Mouse (Mus musculus) heart, postnatal 0 days (tissue): Measurements from ENCODE around the gene Tsr1. TPM values are rescaled to one million over a fixed set of nuclear protein-coding genes. Genes with fewer than 3 reads are reported as not detected.

Source experiments
- ATAC-seq: fragments of 200-750 bp; cut with Nextera tagmentation; 2 replicates; pipeline ENCODE4 v1.8.0; 2017; ENCODE audit warnings: low read depth, moderate number of reproducible peaks, moderate library complexity; ENCODE audit not compliant: insufficient read depth
- DNase-seq: peaks from one replicate; pipeline ENCODE4 v3.0.0-alpha.2; 2016; ENCODE audit warnings: low spot score
- H3K27ac ChIP-seq: fragments of 300-500 bp; sonication (generic); 2 replicates; pipeline ENCODE4 v1.5.1; 2014; ENCODE audit warnings: low read depth, mild to moderate bottlenecking
- H3K27me3 ChIP-seq: fragments of 300-500 bp; sonication (generic); 2 replicates; pipeline ENCODE4 v1.6.1; 2014; ENCODE audit warnings: low read length, mixed read lengths; ENCODE audit not compliant: control insufficient read depth, insufficient read depth
- H3K36me3 ChIP-seq: fragments of 300-500 bp; sonication (generic); replicated peaks from 2 replicates; pipeline ENCODE4 v1.6.1; 2014; ENCODE audit warnings: low read length, mixed read lengths; ENCODE audit not compliant: control insufficient read depth, insufficient read depth
- H3K4me1 ChIP-seq: fragments of 300-500 bp; sonication (generic); 2 replicates; pipeline ENCODE4 v1.6.1; 2014; ENCODE audit warnings: antibody characterized with exemption; ENCODE audit not compliant: control insufficient read depth, insufficient read depth
- H3K4me2 ChIP-seq: fragments of 300-500 bp; sonication (generic); 2 replicates; pipeline ENCODE4 v1.6.1; 2014; ENCODE audit warnings: low read depth, mild to moderate bottlenecking, low read length, moderate library complexity
- H3K4me3 ChIP-seq: fragments of 300-500 bp; sonication (generic); 2 replicates; pipeline ENCODE4 v1.5.1; 2014; ENCODE audit warnings: low read depth, low read length
- H3K9ac ChIP-seq: fragments of 300-500 bp; sonication (generic); replicated peaks from 2 replicates; pipeline ENCODE4 v1.6.1; 2014; ENCODE audit warnings: low read depth, low read length, mixed read lengths
- H3K9me3 ChIP-seq: fragments of 300-500 bp; sonication (generic); replicated peaks from 2 replicates; pipeline ENCODE4 v1.6.1; 2016; ENCODE audit warnings: low read length; ENCODE audit not compliant: control insufficient read depth
- CTCF ChIP-seq: IDR thresholded peaks from 2 replicates; pipeline ENCODE4 v1.5.1; 2016; ENCODE audit warnings: antibody characterized with exemption, control low read depth, low read depth
- EP300 ChIP-seq: IDR thresholded peaks from 2 replicates; pipeline ENCODE4 v1.6.1; 2016; ENCODE audit warnings: antibody characterized with exemption, low read depth
- WGBS: fragments of 180-500 bp; shearing (Covaris S2); extraction: QIAGEN DNeasy Blood & Tissue Kit; methylation state at CpG from one replicate; pipeline ENCODE4 v1.1.7; 2014; 5-methylcytosine and 5-hydroxymethylcytosine counted together
- polyA plus RNA-seq: library from polyadenylated mRNA; unstranded; fragments of >200 nt; fragmentation: Nextera tagmentation; extraction: Ambion mirVana; gene quantifications from 2 replicates; pipeline ENCODE4 v1.2.1, GENCODE M21; 2015
- total RNA-seq: library from RNA; depleted of rRNA; stranded (reverse); fragments of >200 nt; gene quantifications from 2 replicates; pipeline ENCODE4 v1.2.3, GENCODE M21; 2014; ENCODE audit warnings: low replicate concordance

The Tsr1 gene
- total and polyA plus RNA-seq, 2 experiments from 2014 or later, result 13.3 to 17.5 TPM

DNA sequence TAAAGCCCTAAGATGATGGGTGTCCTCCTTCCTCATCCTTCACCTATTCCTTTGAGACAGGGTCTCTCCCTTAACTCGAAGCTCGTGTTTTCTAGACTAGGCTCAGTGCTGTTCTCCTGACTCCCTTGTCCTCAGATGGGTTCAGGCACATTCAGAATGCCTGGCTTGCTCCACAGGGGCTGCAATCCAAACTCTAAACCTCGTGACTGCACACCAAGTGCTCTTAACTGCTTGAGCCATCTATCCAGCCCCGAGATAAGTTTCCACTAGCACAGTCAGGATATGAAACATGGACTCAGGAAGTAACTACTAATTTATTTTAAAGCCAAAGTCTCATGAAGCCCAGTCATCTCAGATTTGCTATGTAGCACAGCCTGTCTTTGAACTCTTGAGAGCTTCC, 27.3 kb upstream of the Tsr1 start:
- H3K9me3 ChIP-seq, result no peaks in the 10 kb centered on the region
- H3K4me3 ChIP-seq, result no peak overlapping the region
- H3K4me2 ChIP-seq, result no peak overlapping the region
- ATAC-seq (no peak), DNase-seq (no peak)
- no peaks in the 10 kb centered on the region for H3K36me3 ChIP-seq
- H3K4me1 ChIP-seq, result no peaks in the 10 kb centered on the region
- no peak for TF ChIP-seq EP300
- no peak for TF ChIP-seq CTCF
- H3K9ac ChIP-seq, result no peak overlapping the region
- no peak overlapping the region for H3K27ac ChIP-seq
- H3K27me3 ChIP-seq, result no peaks in the 10 kb centered on the region
- WGBS, result 66% methylated on average over 4 of the region's 4 CpGs

DNA sequence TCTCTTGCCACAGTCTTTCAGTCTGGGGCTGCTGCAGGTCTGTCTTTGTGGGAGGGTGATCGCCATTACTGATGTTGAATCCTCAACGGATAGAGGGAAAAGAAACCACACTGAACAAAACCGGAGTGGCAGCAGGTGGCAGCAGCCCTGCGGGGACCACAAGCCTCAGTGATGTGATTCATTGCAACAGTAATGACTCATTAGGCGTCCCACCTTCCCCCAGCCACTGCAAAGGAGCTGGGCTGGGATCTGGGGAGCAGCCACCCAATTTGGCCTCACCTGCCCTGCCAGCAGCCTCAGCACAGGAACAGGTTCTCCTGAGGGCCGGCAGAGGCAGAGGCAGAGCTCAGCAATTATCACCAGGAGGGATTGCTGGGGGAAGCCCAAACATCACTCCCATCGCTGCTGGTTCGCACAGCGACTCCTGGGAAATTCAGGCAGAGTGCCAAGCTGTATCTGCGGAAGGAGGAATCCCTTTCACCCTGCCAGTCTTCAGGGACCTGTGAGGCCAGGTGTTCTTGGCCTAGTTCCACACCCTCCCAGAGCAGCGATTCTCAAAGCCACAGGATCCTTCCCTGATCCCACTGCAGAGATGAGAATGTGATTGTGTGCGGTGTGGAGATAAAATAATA, 26.8 kb upstream of the Tsr1 start:
- Histone ChIP-seq H3K9ac (no peak overlapping the region), H3K4me1 (no peaks in the 10 kb centered on the region), H3K4me2 (no peak overlapping the region), H3K4me3 (no peak overlapping the region), H3K36me3 (no peaks in the 10 kb centered on the region), H3K27ac (no peak overlapping the region), H3K9me3 (no peaks in the 10 kb centered on the region), H3K27me3 (no peaks in the 10 kb centered on the region)
- DNase-seq (no peak), ATAC-seq (no peak)
- no peak for TF ChIP-seq EP300
- TF ChIP-seq CTCF, result peak; percentile 31
- 24% methylated on average over 12 of the region's 12 CpGs for WGBS

DNA sequence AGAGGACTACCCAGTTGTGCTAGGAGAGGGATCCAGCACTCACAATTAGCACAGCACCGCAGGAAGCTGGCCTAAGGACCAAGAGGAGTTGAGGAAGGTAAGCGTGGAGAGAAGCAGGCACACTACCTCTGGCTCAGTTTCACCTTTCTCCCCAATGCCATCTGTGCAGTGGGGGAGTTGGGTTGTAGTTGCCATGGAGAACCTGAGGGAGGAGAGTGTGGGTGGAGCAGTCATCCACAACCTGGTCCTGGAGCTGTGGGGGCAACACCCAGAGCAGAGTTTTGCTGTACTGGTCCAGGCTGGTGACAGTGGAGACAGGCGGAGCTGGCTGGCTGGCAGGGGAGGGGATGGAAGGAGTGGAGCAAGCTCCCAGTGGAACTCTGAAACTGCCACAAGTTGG, 23.2 kb upstream of the Tsr1 start:
- no peak for ATAC-seq

DNA sequence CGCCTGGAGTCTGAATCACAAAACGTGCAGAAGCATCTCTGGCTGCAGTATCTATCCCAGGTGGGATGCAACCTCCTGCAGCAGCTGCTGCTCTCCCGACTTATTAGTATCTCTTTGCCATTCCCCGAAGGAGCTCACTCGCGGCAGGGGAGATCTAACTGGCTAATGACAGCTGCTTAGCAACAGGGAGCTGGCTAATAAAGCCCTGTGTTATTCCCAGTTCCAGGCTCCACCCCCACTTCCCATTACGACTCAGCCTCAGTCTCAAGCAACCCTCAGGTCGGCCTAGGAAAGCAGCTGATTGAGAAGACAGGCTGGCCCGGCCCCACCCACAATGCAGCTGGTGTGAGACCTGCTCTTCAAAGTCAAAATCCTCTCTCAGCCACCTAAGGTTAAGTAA, 21.1 kb upstream of the Tsr1 start:
- no peak overlapping the region for H3K27ac ChIP-seq
- DNase-seq (no peak), ATAC-seq (peak; percentile 58)
- no peaks in the 10 kb centered on the region for H3K9me3 ChIP-seq
- H3K4me3 ChIP-seq, result no peak overlapping the region
- peaks cover 5% of the 10 kb centered on the region; the same call in 1 of the 2 replicates for H3K4me1 ChIP-seq
- peak overlapping the region; percentile 24 for H3K4me2 ChIP-seq
- H3K27me3 ChIP-seq, result no peaks in the 10 kb centered on the region
- WGBS, result 8% methylated on average over 9 of the region's 9 CpGs
- no peak overlapping the region for H3K9ac ChIP-seq
- no peaks in the 10 kb centered on the region for H3K36me3 ChIP-seq
- TF ChIP-seq CTCF (no peak), EP300 (no peak)

More for the DNA sequence above, 23.2 kb upstream of the Tsr1 start:
- Histone ChIP-seq H3K9ac (no peak overlapping the region), H3K27ac (no peak overlapping the region), H3K36me3 (no peaks in the 10 kb centered on the region), H3K4me1 (peaks cover 5% of the 10 kb centered on the region; the same call in 1 of the 2 replicates), H3K27me3 (no peaks in the 10 kb centered on the region), H3K9me3 (no peaks in the 10 kb centered on the region), H3K4me3 (no peak overlapping the region), H3K4me2 (no peak overlapping the region)
- no peak for TF ChIP-seq CTCF
- no peak for TF ChIP-seq EP300
- no peak for DNase-seq
- WGBS, result 75% methylated on average over 3 of the region's 3 CpGs

DNA sequence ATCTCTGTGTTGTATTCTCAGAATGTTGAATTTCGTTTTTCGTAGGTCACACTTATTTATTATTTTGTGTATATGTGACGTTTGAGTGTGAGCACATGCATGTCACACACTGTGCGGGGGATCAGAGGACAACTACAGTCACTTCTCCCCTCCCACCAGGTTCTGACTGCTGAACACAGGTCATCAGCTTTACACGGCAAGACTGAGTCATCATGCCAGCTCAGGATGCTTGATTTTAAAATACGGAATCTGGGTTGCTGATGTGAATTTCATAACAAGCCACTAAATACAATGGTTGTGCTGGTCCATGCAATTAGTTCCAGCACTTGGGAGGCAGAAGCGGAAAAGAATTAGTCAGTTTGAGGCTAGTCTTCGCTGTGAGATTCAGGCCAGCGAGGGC, 16.9 kb upstream of the Tsr1 start:
- no peak for ATAC-seq
- TF ChIP-seq EP300 (no peak), CTCF (no peak)
- WGBS, result 77% methylated on average over 9 of the region's 9 CpGs
- Histone ChIP-seq H3K4me2 (no peak overlapping the region), H3K9me3 (no peaks in the 10 kb centered on the region), H3K27me3 (no peaks in the 10 kb centered on the region), H3K9ac (no peak overlapping the region), H3K4me1 (peaks cover 5% of the 10 kb centered on the region; the same call in 1 of the 2 replicates), H3K4me3 (no peak overlapping the region), H3K27ac (no peak overlapping the region), H3K36me3 (peaks cover 6% of the 10 kb centered on the region; the same call in 1 of the 2 replicates)
- DNase-seq, result no peak

DNA sequence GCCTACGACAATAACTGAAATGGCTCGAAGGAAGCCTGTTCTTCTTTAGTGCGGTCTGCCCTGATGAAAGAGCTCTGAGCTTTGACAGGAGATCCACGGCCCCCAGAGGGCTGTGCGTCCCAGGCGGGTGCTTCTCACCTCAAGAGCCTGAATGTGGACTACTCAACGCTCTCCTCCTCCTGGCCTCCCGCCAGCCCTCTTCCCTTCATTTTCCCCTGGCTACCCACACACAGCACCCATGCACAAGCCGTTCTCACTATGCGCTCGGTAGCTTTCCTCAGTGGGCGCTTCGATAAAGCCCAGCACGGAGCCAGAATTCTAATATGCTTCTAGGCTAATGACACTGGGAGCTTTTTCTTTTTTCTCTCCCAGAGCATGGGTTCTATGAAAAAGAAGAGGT, 15.9 kb upstream of the Tsr1 start:
- 41% methylated on average over 14 of the region's 14 CpGs for WGBS
- DNase-seq, result no peak

More for the DNA sequence above, 15.9 kb upstream of the Tsr1 start:
- no peak for ATAC-seq
- H3K4me1 ChIP-seq, result peaks cover under 1% of the 10 kb centered on the region; the same call in 1 of the 2 replicates
- H3K4me2 ChIP-seq, result no peak overlapping the region
- H3K9ac ChIP-seq, result no peak overlapping the region
- peaks cover 6% of the 10 kb centered on the region; the same call in 1 of the 2 replicates for H3K36me3 ChIP-seq
- H3K4me3 ChIP-seq, result no peak overlapping the region
- H3K9me3 ChIP-seq, result no peaks in the 10 kb centered on the region
- H3K27ac ChIP-seq, result no peak overlapping the region
- TF ChIP-seq CTCF (no peak), EP300 (no peak)
- H3K27me3 ChIP-seq, result no peaks in the 10 kb centered on the region
